Mouse (Mus musculus) layer of hippocampus, postnatal 36 days (tissue): Measurements from ENCODE around the gene Arxes2. TPM values are rescaled to one million over a fixed set of nuclear protein-coding genes. Genes with fewer than 3 reads are reported as not detected.

Experiments
- DNase-seq, 2 experiments: peaks; one replicate each; pipeline ENCODE4 v3.0.0; 2022
- total RNA-seq, 2 experiments: library from RNA; stranded (reverse); gene quantifications; 2 replicates each; pipeline ENCODE4 v1.2.3; 2021

The Arxes2 gene
- total RNA-seq, 2 experiments from 2014 or later = 61.9 to 75.4 TPM

DNA sequence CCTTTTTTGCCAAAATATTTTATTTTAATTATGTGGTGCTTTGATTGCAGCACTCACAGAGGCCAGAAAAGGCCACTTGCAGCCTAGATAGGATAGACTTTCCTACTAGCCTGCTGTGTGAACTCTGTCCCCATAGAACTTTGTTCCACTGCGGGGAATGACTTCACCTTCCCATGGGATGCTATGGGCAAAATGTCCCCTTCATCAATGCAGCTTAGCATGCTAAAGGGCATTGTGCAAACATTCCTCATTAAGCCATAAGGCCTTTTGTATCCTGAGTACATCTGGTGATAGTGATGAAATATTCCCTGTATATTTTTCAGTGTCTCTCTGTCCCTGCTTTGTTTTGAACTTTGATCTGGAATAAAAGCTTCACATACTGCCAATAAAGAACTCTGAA lies 50.1 kb downstream of the Arxes2 start:
- DNase-seq = no peak

Other genes with a start within 250 kb of the Arxes2 start
- gene Bhlhb9, start 196.2 kb upstream of the Arxes2 start, total RNA-seq = 10 to 100 TPM; 72.2 to 76.5 TPM
- gene Gprasp2, start 154.8 kb upstream of the Arxes2 start, total RNA-seq = 100 to 1,000 TPM; 187 to 189 TPM
- gene Arxes1, start 39.5 kb downstream of the Arxes2 start, total RNA-seq = 10 to 100 TPM; 36.2 to 41.9 TPM
- 100 to 1,000 TPM; 329 to 377 TPM for gene Bex2, start 74.4 kb downstream of the Arxes2 start, total RNA-seq
- not detected for gene Nxf3, start 91.4 kb downstream of the Arxes2 start, total RNA-seq
- 10 to 100 TPM; 15.3 to 21.0 TPM for gene Bex4, start 145.2 kb downstream of the Arxes2 start, total RNA-seq
- 10 to 100 TPM; 35.0 to 39.0 TPM for gene Tceal8, start 178.5 kb downstream of the Arxes2 start, total RNA-seq
- 100 to 1,000 TPM in 1 of 2 experiments, 10 to 100 TPM in 1; 98.7 to 127 TPM for gene Tceal5, start 210.1 kb downstream of the Arxes2 start, total RNA-seq
- gene Tceal7, start 221.0 kb downstream of the Arxes2 start, total RNA-seq = 1 to 10 TPM in 1 of 2 experiments, under 1 TPM in 1; 0.68 to 1.5 TPM
- 10 to 100 TPM; 63.5 to 71.5 TPM for gene Bex1, start 221.7 kb downstream of the Arxes2 start, total RNA-seq